Mouse (Mus musculus) spleen, embryonic (tissue): ENCODE measurements around the gene Lrrc32.

ENCODE experiments used
- CTCF ChIA-PET: fragments of 350-600 bp; sonication (Branson Sonifier 250); formaldehyde crosslinking; loops from one replicate; lab custom pipeline; 2022; lab: Charles Lee

Gene Lrrc32

DNA sequence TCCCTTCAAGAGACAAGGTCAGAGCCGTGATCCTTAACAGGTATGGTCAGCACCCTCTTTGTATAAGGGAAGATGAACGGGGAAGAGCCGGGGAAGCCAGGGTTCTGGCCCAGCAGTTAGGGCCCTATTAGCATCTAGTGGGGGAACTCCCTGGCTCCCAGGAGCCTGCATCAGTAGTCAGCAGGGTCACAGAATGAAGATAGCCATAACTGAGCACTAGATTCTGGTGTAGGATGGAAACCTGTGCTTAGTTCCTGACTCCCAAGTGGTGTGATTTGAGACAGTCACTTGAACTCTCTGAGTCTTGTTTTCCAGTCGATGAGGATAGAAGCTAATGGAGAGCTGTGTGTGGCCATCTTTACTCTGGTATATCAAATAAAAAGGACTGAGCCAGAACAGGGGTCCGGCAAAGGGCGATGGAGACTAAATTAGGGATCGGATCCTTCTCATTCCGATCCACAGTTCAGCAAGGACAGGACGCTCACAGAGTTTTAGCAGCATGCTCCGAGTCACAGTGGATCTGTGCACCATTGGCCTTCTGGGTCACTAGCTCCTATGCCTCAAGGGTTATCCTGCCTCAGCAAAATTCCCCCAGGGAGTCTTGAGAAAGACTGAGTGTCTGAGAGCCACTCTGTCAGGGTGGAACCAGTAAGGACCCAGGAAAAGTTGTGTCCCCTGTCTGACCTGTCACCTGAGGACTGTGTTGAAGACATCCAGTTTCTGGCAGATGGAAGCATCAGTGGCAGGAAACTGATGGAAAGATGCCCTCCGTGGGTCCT, 1.7 kb upstream of the Lrrc32 start:
- CTCF ChIA-PET = no interaction called here

DNA sequence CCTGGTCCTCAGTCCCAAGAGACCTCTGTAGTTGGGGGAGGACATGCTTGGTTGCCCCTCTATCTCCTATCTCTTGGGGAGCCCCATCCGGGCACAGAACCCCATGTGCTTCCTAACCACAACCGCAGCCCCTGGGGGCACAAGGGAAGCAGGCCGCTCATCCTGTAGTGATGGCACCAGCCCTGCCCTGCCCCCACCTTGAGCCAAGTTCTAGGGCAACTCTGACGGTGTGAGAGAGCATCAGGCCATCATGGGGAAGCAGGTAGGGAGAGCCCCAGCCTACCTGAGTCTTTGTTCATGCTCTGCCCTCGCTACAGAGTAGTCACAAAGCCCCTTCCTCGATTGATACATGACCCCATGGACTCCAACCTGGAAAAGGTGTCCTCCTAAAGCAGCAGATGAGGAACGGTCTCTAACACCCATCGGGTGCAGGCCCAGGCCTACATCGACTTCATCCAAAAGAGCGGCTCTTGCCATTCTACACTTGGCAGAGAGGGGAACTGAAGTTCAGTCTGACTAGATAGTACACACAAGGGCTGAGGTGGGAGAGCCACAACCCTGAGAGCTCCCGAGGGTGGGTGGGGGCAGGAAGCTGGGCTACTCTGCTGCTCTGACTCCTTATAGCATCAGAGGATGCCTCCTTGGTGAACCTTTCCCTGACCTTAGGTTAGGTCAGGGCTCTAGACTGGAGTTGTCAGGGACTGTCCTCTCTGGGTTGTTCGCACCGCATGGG, 519 bp upstream of the Lrrc32 start:
- CTCF ChIA-PET = interaction anchor here (0.5 to 0.6 kb wide), 2 partner anchors 22 to 48 kb away, joined by 3 to 4 read pairs; no protein-coding TSS in a partner anchor

DNA sequence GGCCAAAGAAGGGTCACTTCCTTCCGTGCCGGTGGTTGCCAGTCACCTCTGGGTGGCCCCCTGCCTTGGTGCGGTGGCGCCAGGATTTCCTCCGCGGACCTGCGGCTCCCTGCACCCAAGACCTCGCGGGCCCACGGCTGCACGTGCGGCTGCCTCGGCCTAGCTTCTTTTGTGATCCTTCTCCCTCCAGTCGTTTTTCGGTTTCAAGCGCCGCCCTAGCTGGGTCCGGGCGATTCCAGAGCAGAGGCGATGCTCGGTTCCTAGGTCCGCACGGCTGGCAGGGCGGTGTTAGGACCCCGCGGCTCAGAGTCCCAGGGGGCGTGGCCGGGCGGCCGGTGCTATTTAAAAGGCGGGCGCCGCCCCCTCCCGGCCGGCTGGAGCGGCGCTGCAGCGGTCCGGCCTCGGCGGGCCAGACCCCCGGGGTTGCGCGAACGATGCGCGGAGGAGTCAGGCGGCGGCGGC, 571 bp downstream of the Lrrc32 start:
- CTCF ChIA-PET = interaction anchor here (0.6 kb wide), 1 partner anchor 21 kb away, joined by 4 read pairs; no protein-coding TSS in a partner anchor

DNA sequence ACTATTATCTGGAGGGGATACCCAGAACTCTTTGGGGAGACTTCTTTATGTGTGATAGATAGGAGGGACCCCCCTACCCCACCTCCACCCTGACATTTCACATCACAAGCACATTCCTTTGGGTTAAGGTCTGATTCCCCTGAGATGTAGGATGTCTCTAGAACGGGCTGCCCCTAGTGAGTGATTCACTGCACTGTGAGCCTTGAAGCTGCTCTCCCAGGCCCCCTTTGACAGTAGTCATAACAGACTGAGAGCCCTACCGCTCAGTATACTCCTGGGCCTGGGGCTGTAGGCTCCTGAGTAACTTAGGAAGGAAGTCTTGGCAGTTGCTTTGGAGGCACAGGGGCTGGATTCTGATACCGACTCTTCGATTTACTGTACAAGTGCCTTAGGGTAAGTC, 1.2 kb downstream of the Lrrc32 start:
- CTCF ChIA-PET = no interaction called here

DNA sequence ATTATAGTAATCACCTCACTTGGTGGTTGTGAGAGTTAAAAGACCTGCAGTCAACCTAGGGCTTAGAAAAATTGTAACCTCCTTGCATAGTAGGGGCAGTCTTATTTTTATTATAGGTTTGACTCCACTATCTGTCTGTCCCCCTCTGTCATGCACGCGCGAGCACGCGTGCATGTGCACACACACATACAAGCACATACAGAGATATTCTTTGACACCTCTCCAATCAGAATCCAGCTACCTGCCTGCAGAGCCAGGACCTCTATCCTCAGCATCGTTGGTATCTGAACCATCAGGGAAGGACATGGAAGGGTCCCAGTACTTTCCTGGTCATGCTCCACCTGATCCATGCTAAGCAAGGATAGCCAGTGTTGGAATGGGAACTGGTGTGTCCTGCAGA, 1.8 kb downstream of the Lrrc32 start:
- CTCF ChIA-PET = no interaction called here

DNA sequence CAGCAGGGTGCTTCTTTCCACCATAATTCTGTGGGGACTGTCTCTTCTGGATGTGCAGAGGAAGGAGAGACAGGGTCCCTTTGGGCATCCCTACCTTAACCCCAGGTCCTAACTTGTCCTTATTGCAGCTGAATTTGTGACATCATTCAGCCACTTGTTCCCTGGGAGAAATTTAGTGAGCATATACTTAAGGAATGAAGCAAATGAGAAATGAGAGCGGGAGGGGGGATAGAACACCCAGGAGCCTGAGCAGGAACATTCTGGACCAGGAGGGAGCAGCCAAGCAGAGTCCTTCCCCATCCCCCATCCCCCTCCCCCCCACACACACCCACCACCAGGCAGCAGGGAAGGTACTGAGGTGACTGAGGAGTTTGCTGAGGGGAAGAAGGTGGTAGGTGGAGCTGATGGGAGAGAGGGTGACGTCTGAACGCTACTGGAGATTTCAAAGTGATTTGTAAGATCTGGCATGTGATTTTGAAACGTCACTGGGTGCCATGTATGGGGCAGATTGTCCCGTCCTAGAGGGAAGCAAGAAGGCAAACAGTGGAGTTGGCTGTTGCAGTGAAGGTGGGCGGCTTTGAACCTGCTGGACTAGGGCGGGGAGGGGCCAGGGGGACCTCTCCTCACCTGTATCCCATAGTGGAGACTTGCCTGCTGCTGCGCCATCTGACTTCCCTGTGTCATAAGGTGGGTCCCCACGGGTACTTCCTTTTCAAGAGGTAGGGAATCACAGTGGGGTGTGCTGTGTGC, 2.5 kb downstream of the Lrrc32 start:
- CTCF ChIA-PET = interaction anchor here (1.6 kb wide), 1 partner anchor 10 kb away, joined by 3 read pairs; no protein-coding TSS in a partner anchor

DNA sequence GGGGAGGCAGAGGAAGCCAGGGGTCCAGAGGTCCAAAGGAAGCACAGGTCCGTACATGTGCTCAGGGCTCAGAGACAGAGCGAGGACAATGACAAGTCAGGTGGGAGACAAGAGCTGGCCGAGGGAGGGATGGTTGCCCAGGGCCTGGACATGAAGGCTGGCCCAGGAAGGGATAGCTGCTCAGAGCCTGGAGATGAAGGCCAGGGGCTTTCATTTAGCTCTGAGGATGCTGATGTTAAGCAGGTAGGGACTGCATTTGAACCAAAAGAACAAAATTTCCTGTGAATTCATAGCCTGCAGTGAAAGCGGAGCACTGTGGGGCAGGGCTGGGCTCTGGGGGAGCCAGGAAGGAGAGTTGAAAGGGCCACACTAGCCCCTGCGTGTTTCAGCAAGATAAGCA, 3.2 kb downstream of the Lrrc32 start:
- CTCF ChIA-PET = interaction anchor here (1.6 kb wide), 1 partner anchor 11 kb away, joined by 3 read pairs; no protein-coding TSS in a partner anchor

DNA sequence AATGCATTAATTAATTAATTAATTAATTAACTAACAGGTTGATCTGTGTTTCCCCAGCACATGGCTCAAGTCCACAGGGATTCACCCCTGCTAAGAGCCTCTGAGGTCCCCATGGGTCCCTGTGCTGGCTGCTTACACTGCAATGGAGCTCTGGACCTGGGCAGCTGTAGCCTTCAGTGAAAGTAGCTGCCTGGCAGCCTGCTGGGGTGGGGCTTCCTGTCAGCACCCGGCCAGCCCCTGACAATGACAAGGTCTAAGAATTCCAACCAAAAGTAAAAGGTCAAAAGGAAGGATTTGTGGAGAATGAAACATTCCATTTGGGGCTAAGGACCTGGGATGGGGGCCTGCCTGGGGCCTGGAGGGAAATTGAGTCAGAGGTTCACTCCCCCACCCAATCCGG, 4.2 kb downstream of the Lrrc32 start:
- CTCF ChIA-PET = interaction anchor here (1.6 kb wide), 1 partner anchor 12 kb away, joined by 3 read pairs; no protein-coding TSS in a partner anchor

DNA sequence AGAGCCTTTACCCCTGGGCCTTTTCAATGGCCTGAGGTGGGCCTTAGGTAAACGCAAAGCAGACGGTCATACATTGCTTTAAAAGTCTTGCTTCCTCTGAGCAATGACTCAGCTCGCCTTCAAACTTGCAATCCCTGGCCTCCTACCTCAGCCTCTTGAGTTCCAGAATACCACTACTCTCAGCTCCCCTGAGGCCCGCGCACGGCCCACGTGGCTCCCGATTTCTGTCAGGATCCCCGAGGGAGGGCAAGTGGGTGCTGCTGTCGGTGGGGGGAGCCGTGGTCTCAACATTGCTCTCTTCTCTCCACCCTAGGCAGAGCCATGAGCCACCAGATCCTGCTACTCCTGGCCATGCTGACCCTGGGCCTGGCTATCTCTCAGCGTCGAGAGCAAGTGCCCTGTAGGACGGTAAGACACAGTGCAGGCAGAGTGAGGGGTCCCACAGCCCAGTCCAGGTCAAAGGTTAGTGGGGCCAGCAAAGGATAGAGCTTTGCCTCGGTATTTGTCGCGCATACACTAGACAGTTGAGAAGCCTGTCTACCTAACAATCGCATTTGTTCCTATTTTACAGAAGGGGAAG, 4.9 kb downstream of the Lrrc32 start:
- CTCF ChIA-PET = no interaction called here

DNA sequence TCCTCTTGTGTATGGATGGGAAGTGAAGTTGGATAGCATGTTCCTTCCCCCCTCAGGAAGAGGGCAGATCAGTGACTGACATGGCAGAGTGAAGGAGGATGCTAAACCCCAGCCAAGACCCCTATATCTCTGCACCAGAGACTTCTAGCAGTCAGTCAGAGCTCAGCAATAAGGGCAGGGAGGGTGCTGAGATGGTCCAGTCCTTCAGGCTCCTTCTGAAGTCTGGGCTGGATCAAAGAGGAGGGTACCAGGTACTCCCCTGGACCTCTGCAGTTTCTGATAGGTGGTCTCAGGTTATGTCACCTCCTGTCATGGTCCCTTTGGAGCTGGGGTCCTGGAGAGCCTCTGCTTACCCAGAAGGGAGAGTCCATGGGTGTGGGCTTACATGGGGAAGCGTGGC, 6.5 kb downstream of the Lrrc32 start:
- CTCF ChIA-PET = no interaction called here

DNA sequence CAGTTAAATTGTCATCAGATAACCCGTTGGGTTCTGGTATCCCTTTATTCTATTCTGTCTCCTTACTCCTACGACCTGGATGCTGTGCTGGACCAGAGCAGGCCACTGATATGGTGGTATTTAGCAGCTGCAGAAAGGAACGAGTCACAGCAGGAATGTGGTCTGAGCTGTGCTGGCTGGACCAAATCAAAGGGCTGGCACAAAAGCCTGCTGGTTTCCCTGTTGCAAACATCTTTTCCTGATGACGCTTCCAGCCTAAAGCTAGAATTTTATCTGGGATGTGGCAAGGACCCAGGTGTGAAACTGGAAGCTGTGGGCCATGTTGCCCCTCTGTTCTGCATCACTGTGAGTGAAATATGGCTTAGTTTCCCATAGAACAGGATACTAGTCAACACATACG, 8.4 kb downstream of the Lrrc32 start:
- CTCF ChIA-PET = no interaction called here

DNA sequence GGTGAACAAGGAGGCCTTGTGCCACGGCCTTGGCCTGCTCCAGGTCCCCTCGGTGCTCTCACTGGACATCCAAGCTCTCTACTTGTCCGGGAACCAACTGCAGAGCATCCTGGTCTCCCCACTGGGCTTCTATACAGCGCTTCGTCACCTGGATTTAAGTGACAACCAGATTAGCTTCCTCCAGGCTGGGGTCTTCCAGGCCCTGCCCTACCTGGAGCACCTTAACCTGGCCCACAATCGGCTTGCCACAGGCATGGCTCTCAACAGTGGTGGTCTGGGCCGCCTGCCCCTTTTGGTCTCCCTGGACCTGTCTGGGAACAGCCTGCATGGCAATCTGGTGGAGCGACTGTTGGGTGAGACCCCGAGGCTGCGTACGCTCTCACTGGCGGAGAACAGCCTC, 9.0 kb downstream of the Lrrc32 start:
- CTCF ChIA-PET = no interaction called here

DNA sequence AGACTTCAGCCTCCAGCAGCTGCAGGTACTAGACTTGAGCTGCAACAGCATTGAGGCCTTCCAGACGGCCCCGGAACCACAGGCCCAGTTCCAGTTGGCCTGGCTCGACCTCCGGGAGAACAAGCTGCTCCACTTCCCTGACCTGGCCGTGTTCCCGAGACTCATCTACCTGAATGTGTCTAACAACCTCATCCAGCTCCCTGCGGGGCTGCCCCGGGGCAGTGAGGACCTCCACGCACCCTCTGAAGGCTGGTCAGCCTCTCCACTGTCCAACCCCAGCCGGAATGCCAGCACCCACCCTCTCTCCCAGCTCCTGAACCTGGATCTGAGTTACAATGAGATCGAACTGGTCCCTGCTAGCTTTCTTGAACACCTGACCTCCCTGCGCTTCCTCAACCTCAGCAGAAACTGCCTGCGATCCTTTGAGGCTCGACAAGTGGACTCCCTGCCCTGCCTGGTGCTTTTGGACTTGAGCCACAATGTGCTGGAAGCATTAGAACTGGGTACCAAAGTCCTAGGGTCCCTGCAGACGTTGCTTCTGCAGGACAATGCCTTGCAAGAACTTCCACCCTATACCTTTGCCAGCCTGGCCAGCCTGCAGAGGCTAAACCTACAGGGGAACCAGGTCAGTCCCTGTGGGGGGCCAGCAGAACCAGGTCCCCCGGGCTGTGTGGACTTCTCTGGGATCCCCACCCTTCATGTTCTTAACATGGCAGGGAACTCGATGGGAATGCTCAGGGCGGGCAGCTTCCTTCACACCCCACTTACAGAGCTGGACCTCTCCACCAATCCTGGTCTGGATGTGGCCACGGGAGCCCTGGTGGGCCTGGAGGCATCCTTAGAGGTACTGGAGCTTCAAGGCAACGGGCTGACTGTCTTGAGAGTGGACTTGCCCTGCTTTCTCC, 9.8 kb downstream of the Lrrc32 start:
- CTCF ChIA-PET = no interaction called here

DNA sequence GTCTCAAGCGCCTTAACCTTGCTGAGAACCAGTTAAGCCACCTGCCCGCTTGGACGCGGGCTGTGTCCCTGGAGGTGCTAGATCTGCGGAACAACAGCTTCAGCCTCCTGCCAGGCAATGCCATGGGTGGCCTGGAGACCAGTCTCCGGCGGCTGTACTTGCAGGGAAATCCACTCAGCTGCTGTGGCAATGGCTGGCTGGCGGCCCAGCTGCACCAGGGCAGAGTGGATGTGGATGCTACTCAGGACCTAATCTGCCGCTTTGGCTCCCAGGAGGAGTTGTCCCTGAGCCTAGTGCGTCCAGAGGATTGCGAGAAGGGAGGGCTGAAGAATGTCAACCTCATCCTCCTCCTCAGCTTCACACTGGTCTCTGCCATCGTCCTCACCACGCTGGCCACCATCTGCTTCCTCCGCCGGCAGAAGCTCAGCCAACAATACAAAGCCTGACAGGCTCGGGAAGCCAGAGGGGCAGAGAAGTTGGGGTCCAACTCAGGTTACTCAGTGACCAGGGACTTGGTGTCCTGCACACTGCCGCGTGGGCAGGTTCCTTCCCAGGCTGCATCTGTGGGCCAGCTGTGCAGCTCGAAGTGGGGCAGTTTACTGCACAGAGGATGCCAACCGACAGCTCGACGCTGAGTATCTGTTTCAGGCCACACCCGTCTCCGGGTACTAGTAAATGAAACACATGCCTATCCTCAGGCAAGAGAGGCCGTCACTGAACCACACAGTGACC, 10.6 kb downstream of the Lrrc32 start:
- CTCF ChIA-PET = no interaction called here

DNA sequence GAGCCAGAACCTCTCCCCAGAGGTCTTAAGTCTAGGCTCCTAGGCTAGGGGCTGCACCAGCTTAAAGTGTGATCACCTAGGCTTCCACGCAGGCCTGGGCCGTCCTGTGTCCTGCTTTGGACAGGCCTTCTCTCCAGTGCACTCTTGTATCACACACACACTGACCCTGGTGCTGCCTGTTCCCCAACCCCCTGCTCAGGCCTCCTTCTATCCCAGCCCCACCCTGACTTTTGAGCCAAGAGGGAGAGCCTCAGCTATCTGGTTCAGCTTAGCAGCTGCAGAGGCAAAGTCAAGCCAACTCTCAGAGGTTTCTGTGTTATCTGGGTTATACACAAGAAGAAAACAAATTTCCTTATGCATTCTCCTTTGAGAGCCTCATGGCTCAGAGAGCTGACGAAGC, 11.4 kb downstream of the Lrrc32 start:
- CTCF ChIA-PET = interaction anchor here (0.7 kb wide), 1 partner anchor 29 kb away, joined by 4 read pairs; no protein-coding TSS in a partner anchor

DNA sequence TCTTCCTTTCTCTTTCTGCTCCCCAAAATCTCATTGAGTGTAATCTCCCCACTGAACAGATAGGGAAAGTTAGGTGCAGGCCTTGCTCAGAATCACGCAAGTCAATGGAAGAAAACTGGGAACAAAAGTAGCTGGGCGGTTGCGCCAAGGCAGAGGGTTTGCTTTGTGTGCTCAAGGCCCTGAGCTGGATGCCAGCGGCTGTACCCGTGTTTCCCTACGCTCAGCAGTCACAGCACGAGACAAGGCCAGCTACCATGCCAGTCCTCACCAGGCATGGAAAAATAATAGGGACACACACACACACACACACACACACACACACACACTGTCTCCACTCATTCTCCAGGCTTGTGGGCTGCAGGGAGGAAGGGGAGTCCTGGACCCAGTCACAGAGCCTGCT, 12.0 kb downstream of the Lrrc32 start:
- CTCF ChIA-PET = interaction anchor here (0.7 kb wide), 1 partner anchor 28 kb away, joined by 4 read pairs; no protein-coding TSS in a partner anchor

DNA sequence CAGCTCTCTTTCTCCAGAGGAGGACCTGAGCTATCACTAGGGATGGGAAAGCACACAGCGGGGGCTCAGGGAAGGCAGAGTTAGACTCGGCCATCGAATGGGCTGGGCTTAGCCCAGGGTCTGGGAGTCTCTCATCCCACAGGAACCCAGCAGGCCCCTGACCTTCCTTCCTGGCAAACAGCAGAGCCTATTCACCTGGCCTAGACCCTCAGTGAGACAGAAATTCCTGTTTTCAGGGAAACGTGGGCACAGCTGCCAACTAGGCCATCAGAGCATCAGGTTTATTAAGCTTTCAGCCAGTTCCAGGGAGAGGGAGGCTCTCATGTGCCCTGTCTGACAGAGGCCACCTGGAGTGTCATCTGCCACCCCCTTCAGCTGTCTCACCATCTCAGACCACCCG, 13.8 kb downstream of the Lrrc32 start:
- CTCF ChIA-PET = no interaction called here

DNA sequence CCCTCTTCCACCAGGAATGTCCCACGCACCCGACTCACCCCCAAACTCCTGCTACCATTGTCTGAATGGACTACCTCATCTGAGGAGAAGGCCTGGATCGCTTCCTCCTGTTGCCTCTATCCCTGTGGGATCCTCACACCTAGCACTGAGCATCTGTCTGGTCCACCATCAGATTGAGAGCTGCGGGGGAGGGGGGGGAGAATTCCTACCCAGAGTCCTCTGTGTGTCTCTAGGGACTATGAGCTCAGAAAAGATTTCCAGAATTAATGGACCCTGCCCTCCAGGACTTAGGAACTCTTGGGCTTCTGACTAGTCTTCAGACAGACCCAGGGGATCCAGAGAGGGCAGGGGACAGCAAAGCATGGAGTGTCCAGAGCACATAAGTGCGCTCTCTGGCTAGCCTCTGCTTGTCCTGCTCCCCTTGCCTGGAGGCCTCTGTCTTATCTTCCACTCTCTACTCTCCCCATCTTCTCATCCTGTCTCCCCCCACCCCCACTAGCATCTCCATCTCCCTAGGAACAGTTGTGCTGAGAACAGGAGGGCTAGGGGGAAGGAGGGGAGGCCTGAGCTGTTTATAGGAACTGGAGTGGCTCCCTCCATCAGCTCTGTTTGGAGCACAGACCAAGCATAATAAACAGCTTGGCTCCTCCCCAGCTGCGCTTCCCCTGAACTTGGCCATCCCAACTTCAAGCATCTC, 15.0 kb downstream of the Lrrc32 start:
- CTCF ChIA-PET = no interaction called here

DNA sequence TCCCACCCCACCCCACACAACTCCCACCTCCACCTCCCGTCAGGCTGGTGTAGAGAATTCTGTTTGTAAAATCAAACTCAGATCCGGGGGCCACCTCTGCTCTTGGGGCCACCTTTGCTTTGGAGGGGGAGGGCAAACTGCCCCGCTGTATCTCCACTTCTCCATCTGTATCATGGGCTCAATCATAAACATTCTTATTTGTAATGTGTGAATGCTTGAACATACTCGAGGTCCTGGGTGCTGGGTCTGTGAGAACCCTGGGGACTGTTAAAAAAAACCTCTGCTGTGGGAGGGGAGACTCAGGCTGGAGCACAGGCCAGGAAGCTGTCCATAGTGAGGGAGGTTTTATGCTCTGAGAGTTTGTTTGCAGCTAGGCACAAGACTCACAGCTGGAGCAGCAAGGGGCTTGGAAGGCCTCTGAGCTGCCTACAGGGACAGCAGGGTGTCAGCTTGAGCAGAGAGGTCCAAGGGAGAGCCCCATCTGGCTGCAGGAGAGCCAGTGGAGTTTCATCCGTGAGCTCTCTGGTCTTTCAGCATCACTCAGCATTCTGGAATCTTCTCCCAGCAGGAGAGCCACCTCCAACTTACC, 15.7 kb downstream of the Lrrc32 start:
- CTCF ChIA-PET = no interaction called here
